Mouse (Mus musculus) left cerebral cortex, postnatal 36 days (tissue): ENCODE results near the gene Vkorc1. TPM values are rescaled to one million over a fixed set of nuclear protein-coding genes. Genes with fewer than 3 reads are reported as not detected.
A peak's percentile ranks its signal among the peaks of the same experiment; 100 is the strongest.
"Not testable (repeated sequence)": the region's sequence is repeated elsewhere in the genome, so short reads cannot be mapped to it uniquely, and the experiment has no call there.

Experiments
- DNase-seq, 2 experiments: peaks; one replicate each; pipeline ENCODE4 v3.0.0; 2021 to 2022; ENCODE audit warnings: low spot score in 2 of 2, mixed read lengths in 1 of 2
- intact Hi-C: fragments of 180-260 bp; cut with DNase I; formaldehyde crosslinking; loops from one replicate; pipeline ENCODE4 v1.15.1; 2025
- total RNA-seq, 2 experiments: library from RNA; stranded (reverse); gene quantifications; 2 replicates each; pipeline ENCODE4 v1.2.3; 2021

Gene Vkorc1
- total RNA-seq, 2 experiments from 2014 or later, result 22.2 to 24.5 TPM

GRCm38 (mm10) chr7:127921516-127921915 is 26.1 kb upstream of the Vkorc1 start:
- no peak for DNase-seq
- intact Hi-C loops, result no loop called here

- intact Hi-C loops, result no loop called here
- no peak for DNase-seq
Observed at GRCm38 (mm10) chr7:127919290-127919689, 23.9 kb upstream of the Vkorc1 start.

DNA sequence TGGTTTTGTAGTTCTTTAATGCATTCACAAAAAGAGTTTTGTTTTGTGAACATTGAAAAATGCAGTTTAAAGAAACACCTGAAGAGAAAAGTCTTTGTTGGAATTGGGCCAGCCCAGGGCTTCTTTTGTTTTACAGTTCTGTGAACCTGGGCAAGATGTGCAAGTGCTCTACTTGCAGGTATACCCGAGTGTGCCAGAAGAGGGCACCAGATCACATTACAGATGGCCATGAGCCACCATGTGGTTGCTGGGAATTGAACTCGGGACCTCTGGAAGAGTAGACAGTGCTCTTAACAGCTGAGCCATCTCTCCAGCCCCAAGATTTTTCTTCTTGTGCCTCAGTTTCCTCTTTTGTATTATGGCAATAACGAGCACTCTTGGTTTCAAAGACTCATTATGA is 22.8 kb upstream of the Vkorc1 start:
- no peak for DNase-seq
- intact Hi-C loops, result no loop called here

DNA sequence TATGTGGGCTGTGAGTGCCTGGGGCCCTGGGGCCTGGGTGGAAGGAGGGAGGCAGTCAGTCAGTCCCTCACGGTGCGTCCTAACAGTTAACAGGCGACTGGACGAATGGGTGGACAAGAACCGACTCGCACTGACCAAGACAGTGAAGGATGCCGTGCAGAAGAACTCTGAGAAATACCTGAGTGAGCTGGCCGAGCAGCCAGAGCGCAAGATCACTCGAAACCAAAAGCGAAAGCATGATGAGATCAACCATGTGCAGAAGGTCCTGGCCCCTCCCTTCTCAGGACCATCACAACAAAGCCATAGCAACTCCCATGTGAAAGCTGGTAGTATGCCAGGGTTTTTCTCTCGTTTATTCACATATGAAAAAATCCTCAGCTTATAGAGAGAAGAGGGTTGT is 19.9 kb upstream of the Vkorc1 start:
- DNase-seq, result no peak
- intact Hi-C loops, result no loop called here

DNA sequence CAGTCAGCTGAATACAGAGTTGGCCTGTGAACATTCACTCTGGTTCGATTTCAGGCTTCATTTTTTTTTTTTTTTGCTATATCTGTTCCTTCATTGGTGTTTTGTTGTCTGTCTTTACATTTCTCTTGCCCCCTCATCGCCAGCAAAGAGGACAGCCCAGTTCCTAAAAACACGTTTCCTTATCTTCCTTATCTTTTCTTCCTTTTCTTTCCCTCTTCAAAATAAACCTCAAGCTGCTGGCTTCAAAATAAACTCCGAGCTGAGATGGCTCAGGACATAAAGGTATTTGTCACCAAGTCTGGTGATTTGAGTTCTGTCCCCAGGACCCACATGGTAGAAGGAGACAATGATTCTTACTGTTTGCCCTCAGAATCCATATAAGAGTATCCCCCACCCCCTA is 17.5 kb upstream of the Vkorc1 start:
- no peak for DNase-seq
- intact Hi-C loops, result loop anchor here (2.0 kb wide), 1 partner anchor 36 kb away; the partner anchor contains the start of genes Zfp646 and Zfp668

DNA sequence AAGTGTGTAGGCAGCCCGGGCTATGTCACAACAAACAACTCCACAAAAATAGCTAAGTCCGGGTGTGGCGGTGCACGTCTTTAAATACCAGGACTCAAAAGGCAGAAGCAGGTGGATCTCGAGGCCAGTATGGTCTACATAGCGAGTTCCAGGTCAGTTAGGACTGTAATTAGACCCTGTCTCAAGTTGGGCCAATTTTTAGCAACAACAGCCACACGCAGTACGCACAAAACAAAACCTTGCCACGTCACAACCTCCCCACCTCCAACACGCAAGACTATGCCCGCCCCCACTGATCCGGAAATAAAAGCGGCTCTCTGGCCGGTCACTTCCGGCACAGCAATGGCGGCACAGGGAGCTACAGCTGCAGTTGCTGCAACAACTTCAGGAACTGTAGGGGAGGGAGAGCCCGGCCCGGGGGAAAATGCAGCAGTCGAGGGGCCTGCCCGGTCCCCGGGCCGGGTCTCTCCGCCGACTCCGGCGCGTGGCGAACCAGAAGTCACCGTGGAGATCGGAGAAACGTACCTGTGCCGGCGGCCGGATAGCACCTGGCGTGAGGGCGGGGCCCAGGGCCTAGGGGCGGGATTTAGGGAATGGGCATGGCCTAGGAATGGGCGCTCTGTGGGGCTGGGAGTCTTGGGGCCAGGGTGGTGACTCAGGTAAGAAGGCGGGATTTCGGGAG is 16.9 kb upstream of the Vkorc1 start, which contains the start of gene Kat8:
Kat8 (plus strand) TSS at position 327 of the 682 bp plus-strand sequence.
- DNase-seq, result peak; percentile 87 to 88
- intact Hi-C loops, result loop anchor here (2.0 kb wide), 1 partner anchor 36 kb away; the partner anchor contains the start of genes Zfp646 and Zfp668

DNA sequence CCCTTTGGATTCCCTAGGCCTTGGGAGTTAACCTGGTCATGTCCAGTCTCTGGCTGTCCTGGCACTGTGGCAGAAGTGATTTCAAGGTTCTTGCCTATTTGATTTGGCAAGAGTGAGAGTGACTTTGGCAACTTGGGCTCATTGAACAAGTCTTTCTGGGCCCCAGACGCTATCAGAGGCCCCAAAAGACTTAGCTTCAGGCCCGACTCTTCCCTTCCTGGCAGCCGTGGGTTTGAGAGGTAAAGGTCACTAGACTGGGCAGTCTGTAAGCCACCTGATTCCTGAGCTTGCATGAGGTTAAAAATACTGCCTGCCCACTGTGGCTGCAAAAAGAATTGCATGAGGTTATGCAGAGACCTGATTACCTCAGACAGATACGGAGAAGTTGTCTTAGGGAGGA is 13.2 kb upstream of the Vkorc1 start:
- intact Hi-C loops, result no loop called here
- DNase-seq, result no peak

DNA sequence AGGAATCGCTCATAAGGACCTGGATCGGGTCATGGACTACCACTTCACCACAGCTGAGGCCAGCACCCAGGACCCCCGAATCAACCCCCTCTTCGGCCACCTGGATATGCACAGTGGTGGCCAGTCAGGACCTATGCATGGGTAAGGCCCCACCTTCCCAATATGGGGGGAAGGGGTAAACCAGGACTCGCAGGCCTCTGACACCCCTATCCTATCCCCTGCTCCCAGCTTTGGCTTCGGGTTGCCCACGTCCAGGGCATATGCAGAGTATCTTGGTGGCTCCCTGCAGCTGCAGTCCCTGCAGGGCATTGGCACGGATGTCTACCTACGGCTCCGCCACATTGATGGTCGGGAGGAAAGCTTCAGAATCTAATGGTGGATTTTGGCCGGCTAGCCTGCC is 12.5 kb upstream of the Vkorc1 start:
- DNase-seq, result no peak
- intact Hi-C loops, result no loop called here

DNA sequence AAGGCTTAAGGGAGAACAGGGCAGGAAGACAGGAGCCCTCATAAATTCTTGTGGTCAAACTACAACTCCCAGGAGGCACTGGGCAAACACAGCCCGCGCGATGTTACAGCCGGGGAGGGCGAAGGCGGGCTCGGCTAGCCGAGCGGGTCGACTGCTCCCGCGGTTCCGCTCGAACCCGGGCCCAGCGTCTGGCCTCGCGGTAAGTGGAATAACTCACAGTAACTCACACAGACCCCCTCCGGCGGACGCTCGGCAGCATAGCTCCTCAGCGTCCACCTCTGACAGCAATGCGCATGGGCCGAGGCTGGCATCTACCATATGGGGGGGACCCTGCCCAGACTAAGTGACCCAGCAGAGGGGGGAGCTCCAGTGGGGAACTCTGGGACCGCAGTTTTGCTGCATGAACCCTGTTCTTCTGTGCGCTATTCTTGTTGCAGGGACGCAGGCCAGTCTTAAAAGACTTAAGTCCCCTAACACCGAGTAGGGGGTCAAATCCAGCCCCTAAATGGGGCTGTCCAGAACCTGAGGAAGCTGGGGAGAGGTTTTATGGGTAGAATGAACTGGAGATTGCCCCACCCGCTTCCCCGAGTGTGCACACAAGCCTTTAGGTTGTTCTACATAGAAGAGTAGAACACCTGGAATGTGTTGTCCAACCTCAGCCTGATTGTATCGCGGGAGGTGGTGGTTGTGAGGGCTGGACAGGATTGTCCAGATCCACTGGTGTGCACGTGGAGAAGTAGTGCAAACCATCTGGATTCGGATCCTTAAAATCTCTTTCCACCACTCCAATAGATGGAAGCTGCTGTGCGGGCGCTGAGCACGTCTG is 8.8 kb upstream of the Vkorc1 start, which contains the start of gene Bckdk:
Bckdk (plus strand) TSS at position 112 of the 826 bp plus-strand sequence.
- peak; percentile 79 to 84 for DNase-seq

GRCm38 (mm10) chr7:127901772-127902171 is 6.4 kb upstream of the Vkorc1 start:
- intact Hi-C loops, result no loop called here
- no peak for DNase-seq

More for the DNA sequence above, 8.8 kb upstream of the Vkorc1 start, which contains the start of gene Bckdk:
- intact Hi-C loops, result no loop called here

GRCm38 (mm10) chr7:127899997-127900396 is 4.6 kb upstream of the Vkorc1 start:
- DNase-seq, result no peak
- intact Hi-C loops, result no loop called here

DNA sequence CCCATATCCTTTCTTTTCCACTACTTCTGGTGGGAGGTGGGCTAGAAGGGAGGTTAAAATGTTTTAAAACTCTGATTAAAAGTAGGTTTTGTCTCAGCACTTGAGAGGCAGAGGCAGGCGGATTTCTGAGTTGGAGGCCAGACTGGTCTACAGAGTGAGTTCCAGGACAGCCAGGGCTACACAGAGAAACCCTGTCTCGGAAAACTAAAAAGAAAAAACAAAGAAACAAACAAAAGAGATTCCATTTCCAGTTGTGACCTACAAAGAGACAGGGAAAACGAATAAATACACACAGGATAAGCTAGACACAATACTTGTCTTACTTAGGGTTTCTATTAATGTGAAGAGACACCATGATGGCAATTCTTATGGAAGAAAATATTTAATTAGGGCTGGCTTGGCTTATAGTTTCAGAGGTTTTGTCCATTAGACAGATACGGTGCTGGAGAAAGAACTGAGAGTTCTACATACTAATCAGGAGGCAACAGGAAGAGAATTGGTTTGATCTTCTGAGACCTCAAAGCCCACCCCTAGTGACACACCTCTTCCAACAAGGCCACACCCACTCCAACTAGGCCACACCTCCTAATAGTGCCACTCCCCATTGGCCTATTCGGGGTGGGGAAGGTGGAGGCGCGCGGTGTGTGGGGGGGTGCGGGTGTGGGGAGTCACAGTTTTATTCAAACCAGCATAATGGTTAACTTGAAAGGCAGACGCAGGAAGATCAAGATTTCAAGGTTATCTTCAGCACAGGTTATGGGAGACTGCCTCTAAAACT is 3.0 kb upstream of the Vkorc1 start:
- intact Hi-C loops, result no loop called here

GRCm38 (mm10) chr7:127897542-127897941 is 2.1 kb upstream of the Vkorc1 start:
- intact Hi-C loops, result no loop called here
- no peak for DNase-seq

More for the DNA sequence above, 3.0 kb upstream of the Vkorc1 start:
- DNase-seq, result no peak

- no peak for DNase-seq
- intact Hi-C loops, result no loop called here
Observed at GRCm38 (mm10) chr7:127896384-127896783, 967 bp upstream of the Vkorc1 start.

GRCm38 (mm10) chr7:127895891-127896290 is 474 bp upstream of the Vkorc1 start:
- DNase-seq, intact Hi-C loops: not testable (repeated sequence)

- intact Hi-C loops, result no loop called here
- no peak for DNase-seq
Observed at GRCm38 (mm10) chr7:127894480-127894879, 937 bp downstream of the Vkorc1 start.

GRCm38 (mm10) chr7:127890798-127891197 is 4.6 kb downstream of the Vkorc1 start, which contains the start of gene Prss53:
TSS of gene Prss53 (minus strand) at chr7:127890970.
- DNase-seq, result no peak
- intact Hi-C loops, result no loop called here

GRCm38 (mm10) chr7:127888821-127889220 is 6.6 kb downstream of the Vkorc1 start:
- DNase-seq, result no peak
- intact Hi-C loops, result no loop called here

DNA sequence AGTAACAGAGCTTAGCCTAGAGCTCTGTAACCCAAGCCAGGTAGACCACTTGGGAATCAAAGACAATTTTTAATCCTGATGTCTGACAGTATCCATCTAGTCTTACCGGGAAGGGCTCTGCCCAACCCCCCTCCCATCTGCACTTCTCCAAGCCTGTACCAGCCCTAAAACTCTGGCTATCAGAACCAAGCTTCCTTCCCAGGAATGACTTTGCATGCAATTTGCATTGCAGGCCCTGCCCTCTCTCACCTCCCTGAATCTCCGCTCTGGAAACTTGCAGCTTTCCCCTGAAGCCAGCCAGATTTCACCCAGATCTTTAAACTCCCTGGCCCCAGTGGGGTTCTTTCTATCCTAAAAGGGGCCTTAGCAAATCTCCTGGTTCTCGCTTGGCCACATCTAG is 7.6 kb downstream of the Vkorc1 start:
- intact Hi-C loops, result no loop called here
- DNase-seq, result no peak

DNA sequence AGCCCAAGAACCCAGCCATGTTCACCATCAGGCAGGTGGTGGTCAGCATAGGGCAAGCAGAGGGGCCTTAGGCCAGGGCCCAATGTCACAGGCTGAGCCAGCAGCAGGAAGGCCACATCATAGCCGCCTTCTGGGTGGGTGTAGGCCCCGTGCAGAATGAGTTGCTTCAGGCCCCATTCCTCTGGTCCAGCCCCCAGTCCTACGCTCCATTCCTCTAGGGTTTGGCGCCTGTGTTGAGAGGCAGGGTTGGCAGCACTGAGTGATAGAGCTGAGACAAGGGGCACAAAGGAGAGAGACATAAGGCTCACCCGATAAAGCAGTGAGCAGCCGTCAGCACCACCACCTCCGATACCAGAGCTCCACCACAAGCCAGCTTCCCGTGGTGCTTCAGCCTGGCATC is 8.2 kb downstream of the Vkorc1 start:
- intact Hi-C loops, result no loop called here
- DNase-seq, result no peak
